Mouse (Mus musculus) regulatory T cell (primary cell): Measurements from ENCODE around the gene Ttyh2.

Experiments
- in situ Hi-C: fragments of 300-600 bp; cut with MboI, MseI; formaldehyde crosslinking; loops from one replicate; pipeline ENCODE4 v1.15.1; 2025; ENCODE audit warnings: high pct_unique_total_duplicates

Ttyh2 gene

DNA sequence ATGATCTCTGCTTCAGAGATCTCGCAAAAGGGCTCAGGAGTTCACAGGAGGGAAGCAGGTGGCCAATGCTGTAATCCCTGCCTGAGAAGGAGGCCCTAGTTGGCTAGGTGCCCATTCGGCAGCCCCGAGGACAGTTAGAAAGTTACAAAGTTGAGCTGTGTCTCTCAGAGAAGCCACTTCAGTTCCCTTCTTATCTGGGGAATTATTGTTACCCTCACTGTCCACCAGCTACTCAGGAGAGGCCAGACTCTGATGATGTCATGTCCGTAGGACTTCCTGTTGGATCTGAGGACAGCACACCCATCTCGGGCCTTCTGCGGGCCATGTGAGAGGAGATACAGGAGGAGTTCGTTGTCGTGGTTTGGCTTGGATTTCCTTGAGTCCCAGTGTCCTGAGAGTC lies 4.4 kb downstream of the Ttyh2 start:
- in situ Hi-C loops = no loop called here

DNA sequence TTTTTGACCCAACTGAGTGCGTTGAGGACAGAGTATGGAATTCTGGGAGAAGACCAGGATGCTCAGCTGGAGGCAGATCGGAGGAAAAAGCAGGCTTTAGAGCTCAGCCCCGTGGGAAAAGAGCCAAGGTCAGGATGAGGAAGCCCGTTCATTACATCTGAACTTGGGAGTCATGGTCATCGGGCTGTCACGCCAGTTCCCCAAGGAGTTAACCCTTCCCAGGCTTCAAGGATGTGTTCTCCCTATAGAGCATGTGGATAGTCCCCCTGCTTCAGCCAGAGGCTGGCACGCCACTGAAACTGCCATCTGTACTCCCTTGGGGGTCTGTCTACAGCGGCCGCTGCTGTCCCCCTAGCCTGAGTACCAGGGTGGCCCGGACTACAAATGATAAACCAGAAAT lies 5.1 kb downstream of the Ttyh2 start:
- in situ Hi-C loops = no loop called here

DNA sequence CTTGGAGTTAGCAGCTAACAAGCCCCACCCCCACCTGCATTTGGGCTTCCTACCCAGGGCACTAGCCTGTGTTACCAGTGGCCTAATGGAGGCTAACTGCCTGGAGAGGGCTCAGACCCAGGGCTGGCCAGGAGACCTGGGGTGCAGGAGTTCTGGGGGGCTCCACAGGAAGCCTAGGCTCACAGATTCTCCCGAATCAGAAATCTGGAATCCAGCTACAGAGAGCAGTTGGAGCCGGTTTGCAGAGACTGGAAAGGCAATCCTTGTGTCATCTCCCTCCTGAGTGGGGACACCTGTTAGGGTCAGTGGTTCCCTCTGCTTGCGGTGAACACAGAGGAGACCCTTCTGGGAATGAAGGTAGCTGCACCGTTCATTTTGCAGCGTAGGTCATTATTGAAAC lies 5.8 kb downstream of the Ttyh2 start:
- in situ Hi-C loops = no loop called here

DNA sequence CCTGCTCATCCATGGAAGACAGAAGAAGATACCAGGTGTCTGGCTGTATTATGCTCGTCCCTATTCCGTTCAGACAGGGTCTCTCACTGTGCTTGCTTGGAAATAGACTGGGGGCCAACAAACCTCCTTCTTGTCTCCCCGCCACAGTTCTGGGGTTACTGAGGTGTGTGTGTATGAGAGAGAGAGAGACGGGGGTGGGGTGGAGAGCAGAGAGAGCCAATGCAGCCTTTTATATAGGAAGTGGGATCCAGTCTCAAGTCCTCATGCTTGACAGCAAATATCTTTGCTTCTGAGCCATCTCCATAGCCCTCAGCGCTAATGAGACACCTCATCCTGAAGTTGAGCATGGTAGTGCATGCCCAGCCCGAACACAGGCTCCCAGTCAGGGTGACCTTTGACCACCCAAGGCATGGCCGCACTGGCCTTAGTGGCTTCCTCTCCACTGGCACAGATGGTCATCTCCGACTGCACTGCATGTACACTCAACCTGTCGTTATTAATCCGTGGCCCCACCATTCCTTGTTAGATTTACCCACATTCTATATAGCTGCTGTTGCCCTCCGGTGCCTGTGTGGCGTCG lies 7.2 kb downstream of the Ttyh2 start:
- in situ Hi-C loops = no loop called here

DNA sequence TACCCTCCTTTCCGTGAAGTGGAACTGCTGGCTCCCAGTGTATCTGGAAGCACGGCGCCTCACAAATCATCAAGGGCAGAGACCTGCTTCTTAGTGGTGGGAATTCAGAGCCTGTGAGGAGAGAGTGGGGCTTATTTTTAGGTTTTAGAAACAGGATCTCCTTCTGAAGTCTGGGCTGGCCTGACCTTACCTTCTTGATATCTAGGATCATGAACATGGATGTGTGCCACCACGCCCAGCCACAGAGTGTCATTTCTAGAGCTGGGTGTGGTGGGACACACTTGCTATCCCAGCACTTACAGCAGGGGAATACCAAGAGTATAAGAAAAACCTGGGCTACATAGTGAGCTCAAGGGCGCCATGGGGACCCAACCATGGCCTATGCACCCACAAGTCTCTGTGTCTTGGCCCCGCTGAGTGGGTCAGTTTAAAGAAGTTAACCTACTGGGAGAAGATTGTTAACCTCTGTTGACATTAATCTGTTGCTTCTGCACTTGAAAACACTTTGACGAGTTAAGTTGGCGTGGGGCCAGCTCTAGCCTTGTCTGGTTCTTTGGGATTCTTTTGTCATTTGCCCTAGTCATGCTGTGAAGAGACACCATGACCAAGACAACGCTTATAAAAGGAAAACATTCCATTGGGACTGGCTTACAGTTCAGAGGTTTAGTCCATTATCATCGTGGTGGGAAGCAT lies 7.9 kb downstream of the Ttyh2 start:
- in situ Hi-C loops = no loop called here

DNA sequence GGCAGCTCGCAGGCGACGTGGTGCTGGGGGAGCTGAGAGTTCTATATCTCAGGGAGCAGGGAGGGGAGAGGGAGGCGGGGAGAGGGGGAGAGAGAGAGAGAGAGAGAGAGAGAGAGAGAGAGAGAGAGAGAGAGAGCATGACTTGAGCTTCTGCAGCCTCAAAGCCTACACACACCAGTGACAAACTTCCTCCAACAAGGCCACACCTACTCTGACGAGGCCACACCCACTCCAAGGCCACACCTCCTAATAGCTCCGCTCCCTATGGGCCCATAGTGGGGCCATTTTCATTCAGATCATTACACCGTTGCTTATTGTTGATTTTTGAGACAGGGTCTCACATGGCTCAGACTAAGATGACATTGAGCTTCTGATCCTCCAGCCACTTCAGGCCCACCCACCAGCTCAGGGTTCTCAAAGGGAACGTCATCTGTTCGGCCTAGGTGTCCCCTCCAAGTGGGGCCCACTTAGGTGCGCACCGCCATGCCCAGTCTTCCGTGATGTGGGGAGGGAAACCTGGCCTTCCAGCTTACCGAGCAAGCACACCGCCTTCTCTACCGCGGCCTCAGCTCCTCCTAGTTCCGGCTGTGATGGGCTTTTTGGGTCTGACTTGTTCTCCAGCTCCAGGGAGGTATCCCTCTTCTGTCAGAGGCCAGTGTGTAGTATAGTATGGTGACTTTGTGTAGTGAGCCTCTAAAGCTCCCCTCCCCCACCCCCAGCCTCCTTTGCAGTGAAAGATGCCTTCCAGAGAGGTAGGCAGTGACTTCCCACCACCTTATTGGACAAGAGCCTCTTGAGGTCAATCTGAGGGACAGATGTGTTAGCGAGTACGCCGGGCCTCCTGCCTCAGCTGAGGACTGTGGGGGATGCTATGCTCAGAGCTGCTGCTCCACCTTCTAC lies 8.7 kb downstream of the Ttyh2 start:
- in situ Hi-C loops = no loop called here

DNA sequence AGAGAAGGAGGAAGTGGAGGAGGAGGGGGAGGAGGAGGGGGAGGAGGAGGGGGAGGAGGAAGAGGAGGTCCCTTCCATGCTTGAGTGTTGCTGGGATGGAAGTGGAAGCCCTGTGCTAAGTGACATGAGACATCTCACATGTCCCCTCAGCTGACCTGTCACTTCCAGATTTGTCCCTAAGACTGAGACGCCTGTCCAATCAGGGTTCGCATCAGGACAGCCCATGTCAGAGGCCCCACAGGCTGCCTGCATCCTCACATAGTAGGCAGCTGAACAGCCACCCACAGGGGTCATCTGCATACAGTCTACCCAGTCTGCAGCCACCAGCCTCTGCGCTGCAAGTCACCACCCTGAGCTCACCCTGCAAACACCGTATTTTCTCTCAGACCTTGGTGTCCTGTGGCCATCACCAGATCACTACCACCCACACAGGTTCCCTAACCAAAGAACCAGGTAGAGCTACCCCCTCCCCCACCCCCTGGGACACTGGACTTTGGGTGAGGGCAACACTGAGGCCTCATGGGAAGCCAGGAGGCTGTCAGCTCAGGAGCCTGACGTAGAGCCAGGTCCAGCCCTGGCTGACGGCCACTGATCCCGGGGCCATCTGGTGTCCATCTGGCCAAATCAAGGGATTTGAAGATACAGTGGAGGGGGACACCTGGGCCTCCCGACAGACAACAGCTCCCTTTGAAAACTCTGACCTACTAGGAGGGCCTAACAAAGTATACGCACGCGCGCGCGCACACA lies 9.6 kb downstream of the Ttyh2 start:
- in situ Hi-C loops = no loop called here

DNA sequence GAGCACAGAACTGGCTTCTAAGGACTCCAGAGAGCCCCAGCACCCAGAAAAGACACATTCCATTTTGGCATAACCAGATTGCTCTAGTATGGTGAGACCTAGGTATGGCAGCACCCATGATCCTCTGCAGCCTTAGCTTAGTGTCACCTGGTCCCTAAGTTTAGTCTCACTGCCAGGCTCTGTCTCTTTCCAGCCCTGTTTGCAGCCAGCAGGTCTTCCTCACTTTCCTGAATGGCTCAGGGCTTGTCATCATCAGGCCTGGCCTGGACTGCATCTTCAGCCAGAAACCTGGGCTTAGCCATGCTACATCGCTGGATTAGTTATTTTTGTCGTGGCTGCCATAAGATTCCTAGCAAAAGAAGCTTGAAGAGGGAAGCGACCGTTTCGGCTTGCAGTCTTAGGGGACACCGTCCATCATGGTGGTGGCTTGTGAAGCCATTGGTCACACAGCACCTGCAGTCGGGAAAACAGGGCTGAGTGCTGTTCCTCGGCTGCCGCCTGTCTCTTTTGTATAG lies 10.4 kb downstream of the Ttyh2 start:
- in situ Hi-C loops = no loop called here

DNA sequence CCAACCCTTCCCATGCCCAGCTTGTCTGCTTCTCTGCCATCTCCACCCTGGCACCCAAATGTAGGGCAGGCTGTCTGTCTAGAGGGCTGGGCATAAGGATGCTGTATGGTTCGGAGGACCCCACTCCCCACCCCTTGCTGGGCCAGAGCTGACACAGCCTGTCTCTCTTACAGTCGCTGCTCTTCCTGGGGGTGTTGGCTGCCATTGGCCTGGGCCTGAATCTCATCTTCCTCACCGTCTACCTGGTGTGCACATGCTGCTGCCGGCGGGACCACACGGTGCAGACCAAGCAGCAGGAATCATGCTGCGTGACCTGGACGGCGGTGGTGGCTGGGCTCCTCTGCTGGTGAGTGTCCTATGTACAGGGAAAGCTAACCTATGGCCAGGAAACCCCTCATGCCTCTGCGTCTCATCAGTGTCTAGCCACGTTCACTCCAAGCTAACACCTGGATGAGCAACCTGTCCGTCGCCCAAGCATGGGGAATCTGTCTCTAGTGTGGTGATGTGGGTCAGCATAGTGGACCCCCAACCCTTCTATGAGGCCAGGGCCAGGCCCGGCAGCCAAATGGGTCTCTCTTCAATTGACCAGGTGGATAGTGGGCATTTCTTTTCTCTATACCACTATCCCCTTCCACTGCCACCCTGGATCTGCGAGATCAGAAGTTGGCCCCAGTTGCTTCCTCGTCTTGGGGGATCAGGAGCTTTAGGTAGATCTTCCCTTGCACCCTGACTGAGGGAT lies 11.2 kb downstream of the Ttyh2 start:
- in situ Hi-C loops = no loop called here

DNA sequence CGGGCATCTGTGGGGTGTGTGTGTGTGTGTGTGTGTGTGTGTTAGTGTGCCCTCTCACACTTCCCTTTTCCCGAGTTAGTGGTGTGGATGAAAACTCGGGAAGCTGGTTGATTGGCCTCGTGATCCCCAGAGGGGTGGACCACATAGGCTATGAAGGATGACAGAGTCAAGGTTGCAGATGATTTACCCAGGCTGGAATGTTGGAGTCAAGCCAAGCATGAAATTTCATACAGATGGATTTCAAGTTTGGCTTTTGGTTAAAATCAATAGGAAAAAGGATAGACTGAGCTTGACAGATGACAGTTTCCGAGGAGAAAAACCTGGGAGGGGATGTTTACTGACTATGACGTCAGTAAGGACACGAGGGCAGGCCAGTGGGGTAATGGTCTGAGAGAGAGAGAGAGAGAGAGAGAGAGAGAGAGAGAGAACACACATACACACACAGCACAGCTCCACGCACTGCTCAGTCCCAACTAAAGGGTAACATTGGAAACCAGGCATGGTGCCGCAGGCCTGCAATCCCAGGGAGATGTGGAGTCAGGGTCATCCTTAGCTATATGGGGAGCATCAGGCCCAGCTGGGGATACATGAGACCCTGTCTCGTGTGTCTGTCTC lies 12.4 kb downstream of the Ttyh2 start:
- in situ Hi-C loops = no loop called here

DNA sequence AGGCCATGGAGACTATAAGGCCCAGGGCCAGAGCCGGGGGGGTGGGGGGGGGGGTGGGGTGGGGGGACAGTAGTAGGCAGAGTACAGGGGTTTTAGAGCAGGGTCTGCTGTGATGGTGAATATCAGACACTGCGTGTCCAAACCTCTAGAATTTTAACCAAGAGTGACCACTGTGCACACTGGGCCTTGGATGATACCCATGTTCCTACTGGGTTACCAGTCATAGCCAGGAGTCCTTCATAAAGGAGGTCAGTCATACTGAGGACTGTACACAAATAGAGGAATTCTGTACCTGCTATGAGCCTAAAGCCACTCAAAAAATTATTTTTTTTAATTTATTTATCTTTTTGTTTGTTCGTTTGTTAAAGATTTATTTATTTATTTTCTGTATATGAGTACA lies 13.5 kb downstream of the Ttyh2 start:
- in situ Hi-C loops = no loop called here

DNA sequence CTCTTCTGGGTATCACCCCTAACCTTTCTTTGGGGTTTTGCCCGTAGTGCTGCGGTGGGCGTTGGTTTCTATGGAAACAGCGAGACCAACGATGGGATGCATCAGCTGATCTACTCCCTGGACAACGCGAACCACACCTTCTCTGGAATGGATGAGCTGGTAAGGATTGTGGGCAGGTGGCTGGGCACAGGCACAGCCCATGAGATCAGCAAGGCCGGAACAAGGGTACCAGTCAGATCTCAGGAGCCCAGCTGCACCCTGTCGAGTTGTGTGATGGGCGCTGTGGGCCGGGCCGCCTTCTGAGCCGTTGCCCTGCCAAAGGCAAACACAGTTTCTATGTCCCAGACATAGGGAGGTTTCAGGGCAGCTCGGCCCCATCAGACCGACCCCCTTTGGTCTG lies 15.0 kb downstream of the Ttyh2 start:
- in situ Hi-C loops = no loop called here

DNA sequence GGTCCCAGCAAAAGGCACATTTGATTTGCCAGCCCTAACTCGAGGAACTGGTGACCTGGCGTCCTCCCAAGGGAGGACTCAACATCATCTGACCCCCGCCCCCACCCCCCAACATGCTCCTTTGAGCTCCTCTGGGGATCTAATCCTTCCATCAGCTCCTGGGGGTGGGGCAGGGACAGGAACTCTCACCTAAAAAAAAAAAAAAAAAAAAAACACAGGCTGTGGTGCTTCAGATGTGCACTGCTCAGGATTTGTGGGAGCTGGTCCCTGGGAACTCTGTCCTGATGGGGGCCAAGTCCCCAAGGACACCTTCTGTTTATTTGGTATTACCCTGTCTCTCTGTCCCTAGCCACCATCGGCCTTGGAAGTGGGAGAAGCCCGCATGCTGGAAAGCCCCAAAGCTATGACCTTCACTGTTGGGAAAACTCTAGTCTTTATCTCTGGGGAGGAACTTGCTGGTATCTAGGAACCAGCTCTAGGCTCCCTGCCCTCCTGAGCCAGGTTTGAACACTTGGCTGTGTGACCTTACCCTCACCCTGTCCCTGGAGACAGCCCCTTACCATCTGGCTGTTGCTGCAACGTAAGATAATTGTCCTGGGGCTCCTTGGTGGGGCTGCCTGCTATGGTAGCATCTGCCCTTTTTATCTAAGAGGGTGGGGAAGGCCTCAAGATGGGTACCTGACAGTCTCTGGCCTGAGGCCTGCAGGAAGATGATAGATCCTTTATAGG lies 16.4 kb downstream of the Ttyh2 start:
- in situ Hi-C loops = no loop called here

DNA sequence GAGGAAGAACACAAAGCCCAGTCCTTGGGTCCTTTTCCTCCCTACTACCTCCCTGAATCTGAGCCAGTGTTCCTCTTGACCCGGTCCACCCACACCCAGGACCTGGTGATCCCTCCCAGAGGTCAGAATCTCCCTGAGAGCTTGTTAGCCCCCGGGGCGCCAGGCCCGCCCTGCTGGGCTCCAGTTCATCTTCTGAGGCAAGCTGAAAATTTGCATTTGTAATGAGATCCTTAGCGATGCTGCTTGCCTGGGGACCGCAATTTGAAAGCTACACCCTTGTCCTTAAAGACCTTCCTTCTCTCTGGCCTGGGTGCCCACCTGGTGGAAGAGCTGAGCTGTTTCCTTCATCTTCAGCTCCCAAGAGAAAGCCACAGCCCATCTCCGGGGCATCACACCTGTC lies 17.4 kb downstream of the Ttyh2 start:
- in situ Hi-C loops = no loop called here

DNA sequence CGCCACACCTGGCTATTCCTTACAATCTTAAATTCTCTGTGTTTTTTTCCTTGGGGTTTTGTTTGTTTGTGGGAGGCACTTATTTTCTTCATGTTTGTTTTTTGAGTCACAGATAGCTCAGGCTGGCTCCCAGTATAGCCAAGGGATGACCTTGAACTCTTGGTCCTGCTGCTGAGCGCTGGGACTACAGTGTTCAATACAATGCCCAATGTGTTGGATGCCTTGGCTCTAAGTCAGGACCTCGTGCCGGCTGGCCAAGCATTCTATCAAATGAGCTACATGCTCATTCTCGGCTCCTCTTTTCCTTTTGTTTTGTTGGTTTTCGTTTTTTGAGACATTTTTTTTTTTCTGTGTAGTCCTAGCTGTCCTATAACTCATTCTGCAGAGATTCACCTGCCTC lies 18.2 kb downstream of the Ttyh2 start:
- in situ Hi-C loops = no loop called here

DNA sequence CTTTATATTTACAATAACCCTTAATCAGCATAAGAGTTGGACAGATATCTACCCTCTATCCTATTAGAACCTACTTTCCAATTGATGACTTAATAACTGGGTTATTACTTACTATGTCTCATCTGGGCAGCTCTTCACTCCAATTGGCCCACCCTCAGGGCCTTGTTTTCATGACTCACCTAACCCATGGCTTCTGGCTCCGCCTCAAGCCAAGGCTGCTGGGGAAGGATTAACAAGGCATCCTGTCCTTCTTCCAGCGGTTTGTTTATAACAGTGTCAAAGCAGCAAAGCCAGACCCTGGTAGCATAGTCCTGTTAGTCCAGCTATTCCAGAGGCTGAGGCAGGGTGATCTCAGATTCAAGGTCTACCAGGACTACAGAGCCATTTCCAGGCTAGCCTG lies 19.2 kb downstream of the Ttyh2 start:
- in situ Hi-C loops = no loop called here

DNA sequence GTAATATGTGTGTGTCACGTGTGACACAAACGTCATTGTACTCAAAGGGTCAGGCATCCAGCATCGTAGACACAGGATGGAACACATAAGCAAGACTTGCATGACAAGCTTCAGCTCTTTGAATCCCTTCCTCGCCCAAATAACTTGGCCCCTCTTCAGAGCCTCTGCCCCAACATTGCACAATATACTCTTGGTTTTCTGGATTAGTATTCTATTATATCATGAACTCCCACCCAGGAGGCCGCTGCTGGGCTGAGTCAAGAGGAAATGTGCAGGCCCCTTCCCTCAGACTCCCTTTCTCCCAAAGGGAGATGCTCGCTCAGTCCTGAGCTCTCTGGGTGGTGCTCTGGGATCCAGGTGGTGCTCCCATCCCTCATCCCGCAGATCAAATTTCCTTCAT lies 23.3 kb downstream of the Ttyh2 start:
- in situ Hi-C loops = no loop called here

DNA sequence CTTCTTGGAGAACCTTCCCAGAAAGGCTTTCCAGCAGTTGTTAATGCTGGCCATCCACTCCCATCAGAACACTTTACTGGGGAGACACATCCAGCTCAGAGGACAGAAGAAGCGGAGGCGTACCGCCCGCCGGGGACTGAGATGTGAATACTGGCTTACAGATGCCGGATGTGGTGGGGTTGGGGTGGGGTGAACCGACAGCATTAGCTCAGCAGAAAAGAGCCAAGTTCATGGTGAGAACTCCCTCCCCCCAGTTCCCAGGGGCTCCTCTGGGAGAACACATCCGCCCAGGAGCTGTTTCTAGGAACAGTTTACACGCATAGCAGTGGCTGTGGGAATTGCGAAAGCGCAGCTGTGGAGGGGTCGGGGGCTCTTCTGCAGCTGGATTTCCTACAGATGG lies 24.3 kb downstream of the Ttyh2 start:
- in situ Hi-C loops = no loop called here

DNA sequence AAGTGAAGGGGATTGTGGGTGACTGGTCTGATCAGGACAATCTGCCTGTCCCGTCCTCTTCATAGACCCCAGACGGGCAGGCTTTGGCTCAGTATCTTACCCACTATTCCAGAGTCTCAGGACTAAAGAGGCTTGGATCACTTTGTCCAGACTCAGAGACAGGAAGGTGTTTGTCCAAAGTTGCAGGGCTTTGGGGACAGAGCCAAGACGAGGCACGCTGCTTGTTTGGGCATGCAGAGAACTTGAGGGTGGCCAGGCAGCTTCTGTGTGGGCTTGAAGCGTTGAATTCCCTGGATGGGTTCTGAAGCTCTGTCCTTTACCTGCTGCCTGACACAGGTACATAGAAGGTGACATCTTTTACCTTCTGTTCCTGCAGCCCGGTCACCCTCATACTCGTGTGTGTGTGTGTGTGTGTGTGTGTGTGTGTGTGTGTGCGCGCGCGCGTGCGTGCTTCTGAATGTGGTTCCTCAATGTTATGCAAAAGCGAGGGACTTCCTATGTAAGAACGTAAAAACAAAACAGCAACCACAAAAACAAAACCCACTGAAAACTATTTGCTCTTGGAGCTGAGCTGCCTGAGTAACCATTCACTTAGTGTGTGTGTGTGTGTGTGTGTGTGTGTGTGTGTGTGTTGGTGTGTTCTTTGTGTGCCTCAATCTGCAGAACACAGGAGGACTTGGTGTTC lies 27.2 kb downstream of the Ttyh2 start:
- in situ Hi-C loops = no loop called here

DNA sequence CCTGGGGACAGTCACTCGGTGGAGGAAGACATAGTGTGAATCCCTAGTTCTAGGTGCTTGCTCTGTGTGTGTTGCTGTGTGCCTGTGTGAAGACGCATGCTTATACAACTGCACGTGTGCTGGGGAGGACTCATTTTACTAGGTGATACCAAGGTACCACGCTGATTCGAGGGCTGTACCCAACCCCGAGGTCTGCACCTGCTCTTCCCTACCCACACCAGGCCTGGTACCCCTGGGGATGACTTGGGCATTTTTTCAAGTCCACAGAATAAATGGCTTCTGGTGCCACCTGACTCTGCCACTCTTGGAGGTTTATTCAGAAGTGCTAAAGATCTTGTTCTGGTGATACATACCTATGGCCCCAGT lies 27.7 kb downstream of the Ttyh2 start:
- in situ Hi-C loops = no loop called here
